Mouse (Mus musculus): ENCODE data around the gene Ssbp2. TPM values are rescaled to one million over a fixed set of nuclear protein-coding genes. Genes with fewer than 3 reads are reported as not detected.

The Ssbp2 gene
- 10 to 100 TPM; 15.9 to 21.6 TPM for total RNA-seq (2023)

DNA sequence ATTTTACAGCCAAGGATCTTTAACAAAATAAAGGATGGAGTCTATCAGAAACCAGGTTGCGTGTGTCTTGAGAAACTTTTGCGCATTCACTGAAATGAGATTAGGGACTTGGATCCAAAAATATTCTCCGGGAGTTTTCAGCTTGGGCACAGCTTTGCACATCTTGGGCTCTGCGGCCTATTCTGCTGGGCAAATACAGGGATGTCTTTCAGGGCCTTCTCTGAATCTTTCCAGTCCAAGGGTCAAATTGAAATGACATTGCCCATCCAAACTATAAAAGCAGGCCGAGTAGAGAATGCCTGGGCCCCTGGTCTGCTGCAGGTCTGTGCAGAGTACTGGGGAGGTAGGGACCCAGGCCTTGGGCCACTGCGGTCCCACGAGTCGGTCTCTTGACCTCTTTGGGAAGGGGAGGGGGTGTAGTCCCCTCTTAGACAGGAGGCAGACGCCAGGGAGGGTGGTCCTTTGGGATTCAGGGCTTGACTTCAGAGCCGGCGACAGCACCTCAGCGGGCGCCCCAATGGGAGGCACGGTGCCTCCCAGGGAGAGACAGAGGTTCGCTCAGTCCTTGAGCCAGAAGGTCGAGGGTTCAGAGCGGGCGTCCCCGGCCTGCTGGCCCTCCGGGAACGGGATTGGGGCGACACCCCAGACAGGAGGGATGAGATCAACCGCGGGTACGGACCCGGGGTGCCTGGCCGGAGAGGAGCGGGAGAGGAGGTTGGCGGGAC lies at the start of gene Ssbp2:
TSS of gene Ssbp2 (plus strand) at position 388 of the 725 bp plus-strand sequence.

DNA sequence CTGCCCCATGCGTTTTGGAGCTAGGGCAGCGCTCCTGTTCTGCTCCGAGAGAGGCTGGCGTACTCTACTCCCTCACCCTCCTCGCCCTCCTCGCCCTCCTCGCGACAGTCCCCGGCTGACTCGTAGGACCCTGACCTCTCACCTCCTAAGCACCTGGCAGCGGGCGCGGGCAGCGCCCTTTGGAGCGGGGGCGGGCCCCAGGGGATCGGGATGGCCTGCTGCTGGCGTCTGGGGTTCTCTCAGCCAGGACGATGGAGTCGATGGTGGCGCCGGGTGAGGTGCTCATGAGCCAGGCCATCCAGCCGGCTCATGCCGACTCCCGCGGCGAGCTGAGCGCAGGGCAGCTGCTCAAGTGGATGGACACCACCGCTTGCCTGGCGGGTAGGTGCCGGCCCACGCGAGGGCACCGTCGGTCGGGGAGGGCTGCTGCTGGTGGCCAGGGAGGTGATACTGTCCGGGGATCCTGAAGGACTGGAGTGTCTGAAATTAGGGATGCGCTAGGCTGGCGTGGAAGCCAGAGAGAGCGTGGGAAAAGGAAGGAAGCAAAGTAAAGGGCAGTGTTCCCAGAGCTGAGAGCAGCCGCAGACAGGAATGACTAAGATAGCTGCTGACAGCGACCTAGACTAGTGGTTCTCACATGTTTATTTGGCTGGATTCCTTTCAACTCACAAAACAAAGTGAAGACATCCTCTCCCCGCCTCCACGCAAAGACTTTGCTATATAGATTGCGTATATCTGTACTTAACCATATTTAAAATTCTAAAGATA lies 281.4 kb downstream of the Ssbp2 start, which contains the start of gene Acot12:
TSS of gene Acot12 (plus strand) at position 233 of the 768 bp plus-strand sequence.

Other genes with a start within 250 kb of the Ssbp2 start
- gene Atg10, start 236.3 kb upstream of the Ssbp2 start, total RNA-seq (2023) = 1 to 10 TPM; 2.7 to 4.0 TPM

All from neutrophil, adult 83 days (primary cell).